Mouse (Mus musculus) liver, embryonic 14.5 days (tissue): Measurements from ENCODE around the gene Prss46. TPM values are rescaled to one million over a fixed set of nuclear protein-coding genes. Genes with fewer than 3 reads are reported as not detected.

Experiments used
- ATAC-seq: fragments of 200-750 bp; cut with Nextera tagmentation; 2 replicates; pipeline ENCODE4 v1.8.0; 2017; ENCODE audit warnings: moderate number of reproducible peaks, mild to moderate bottlenecking, moderate library complexity; ENCODE audit not compliant: insufficient read depth
- DNase-seq, 3 experiments: peaks; one replicate each; pipeline ENCODE4 v3.0.0-alpha.2; 2012 to 2013; ENCODE audit warnings: low read depth in 3 of 3, low spot score in 3 of 3
- H3K27ac ChIP-seq: fragments of 300-500 bp; sonication (generic); 2 replicates; pipeline ENCODE4 v1.5.1; 2014; ENCODE audit warnings: moderate library complexity, mild to moderate bottlenecking, control low read depth, inconsistent platforms
- H3K27me3 ChIP-seq: fragments of 300-500 bp; sonication (generic); 2 replicates; pipeline ENCODE4 v1.6.1; 2014; ENCODE audit warnings: mild to moderate bottlenecking, low read length, moderate library complexity; ENCODE audit not compliant: control insufficient read depth, insufficient read depth
- H3K36me3 ChIP-seq: fragments of 300-500 bp; sonication (generic); replicated peaks from 2 replicates; pipeline ENCODE4 v1.6.1; 2014; ENCODE audit warnings: low read depth; ENCODE audit not compliant: control insufficient read depth, insufficient read depth
- H3K4me1 ChIP-seq, 2 experiments: fragments of 200-500 bp in 1 of 2; fragments of 300-500 bp in 1 of 2; sonication (generic) in 1 of 2; replicated peaks; 2 replicates each; pipeline ENCODE4 v1.6.1; 2012 to 2014; ENCODE audit warnings: antibody characterized with exemption in 1 of 2, inconsistent platforms in 1 of 2, low read length in 1 of 2; ENCODE audit not compliant: control insufficient read depth in 2 of 2, insufficient read depth in 2 of 2
- H3K4me2 ChIP-seq: fragments of 300-500 bp; sonication (generic); 2 replicates; pipeline ENCODE4 v1.6.1; 2014; ENCODE audit warnings: low read depth, mild to moderate bottlenecking, control low read depth, moderate library complexity
- H3K4me3 ChIP-seq, 2 experiments: fragments of 200-500 bp in 1 of 2; fragments of 300-500 bp in 1 of 2; sonication (generic) in 1 of 2; 2 replicates each; pipeline ENCODE4 v1.5.1; 2012 to 2014; ENCODE audit warnings: low read depth in 2 of 2, low read length in 2 of 2, mild to moderate bottlenecking in 2 of 2, control low read depth in 1 of 2, inconsistent platforms in 1 of 2, moderate library complexity in 1 of 2; ENCODE audit not compliant: insufficient read depth in 1 of 2
- H3K9ac ChIP-seq: fragments of 300-500 bp; sonication (generic); replicated peaks from 2 replicates; pipeline ENCODE4 v1.6.1; 2014; ENCODE audit warnings: mild to moderate bottlenecking, control low read depth, moderate library complexity
- H3K9me3 ChIP-seq: fragments of 300-500 bp; sonication (generic); 2 replicates; pipeline ENCODE4 v1.6.1; 2016; ENCODE audit warnings: low read length, mixed read lengths; ENCODE audit not compliant: control insufficient read depth
- CTCF ChIP-seq: IDR thresholded peaks from 2 replicates; pipeline ENCODE4 v1.5.1; 2016; ENCODE audit warnings: antibody characterized with exemption, low read depth, control low read depth
- EP300 ChIP-seq: IDR thresholded peaks from 2 replicates; pipeline ENCODE4 v1.6.1; 2016; ENCODE audit warnings: antibody characterized with exemption, low read depth
- WGBS: fragments of 180-500 bp; shearing (Covaris S2); extraction: QIAGEN DNeasy Blood & Tissue Kit; methylation state at CpG from one replicate; pipeline ENCODE4 v1.1.7; 2014; ENCODE audit not compliant: insufficient replicate concordance; 5-methylcytosine and 5-hydroxymethylcytosine counted together
- polyA plus RNA-seq, 2 experiments: library from polyadenylated mRNA; depleted of rRNA in 1 of 2; stranded (reverse) in 1 of 2; unstranded in 1 of 2; fragments of >200 nt; fragmentation: Nextera tagmentation in 1 of 2; extraction: Ambion mirVana in 1 of 2; gene quantifications; 2 replicates each; pipeline versions ENCODE4 v1.2.1 to v1.2.3; 2012 to 2014

The Prss46 gene
- polyA plus RNA-seq, 2 experiments, result not detected

- Histone ChIP-seq H3K36me3 (no peaks in the 10 kb centered on the region), H3K4me2 (no peak overlapping the region), H3K9ac (no peak overlapping the region), H3K4me1 (peaks cover 0 to 3% of the 10 kb centered on the region in 2 experiments; a peak in 1 of 4 replicates), H3K4me3 (no peak overlapping the region), H3K9me3 (no peaks in the 10 kb centered on the region), H3K27me3 (no peaks in the 10 kb centered on the region), H3K27ac (no peak overlapping the region)
- DNase-seq, result no peak
- ATAC-seq, result no peak
- WGBS, result 64% methylated on average over 3 of the region's 3 CpGs
- no peak for TF ChIP-seq EP300
Measured at GRCm38 (mm10) chr9:110892552-110892951, 48.2 kb downstream of the Prss46 start.

- H3K4me2 ChIP-seq, result no peak overlapping the region
- no peaks in the 10 kb centered on the region for H3K27me3 ChIP-seq
- 33% methylated on average over 10 of the region's 10 CpGs for WGBS
- ATAC-seq (no peak), DNase-seq (no peak)
- no peaks in the 10 kb centered on the region for H3K9me3 ChIP-seq
- H3K36me3 ChIP-seq, result no peaks in the 10 kb centered on the region
- peaks cover 0 to 3% of the 10 kb centered on the region in 2 experiments; a peak in 1 of 4 replicates for H3K4me1 ChIP-seq
- H3K27ac ChIP-seq, result no peak overlapping the region
- H3K9ac ChIP-seq, result no peak overlapping the region
- no peak overlapping the region for H3K4me3 ChIP-seq
- TF ChIP-seq EP300, result no peak
- TF ChIP-seq CTCF, result no peak
Measured at GRCm38 (mm10) chr9:110893429-110893828, 49.1 kb downstream of the Prss46 start.

DNA sequence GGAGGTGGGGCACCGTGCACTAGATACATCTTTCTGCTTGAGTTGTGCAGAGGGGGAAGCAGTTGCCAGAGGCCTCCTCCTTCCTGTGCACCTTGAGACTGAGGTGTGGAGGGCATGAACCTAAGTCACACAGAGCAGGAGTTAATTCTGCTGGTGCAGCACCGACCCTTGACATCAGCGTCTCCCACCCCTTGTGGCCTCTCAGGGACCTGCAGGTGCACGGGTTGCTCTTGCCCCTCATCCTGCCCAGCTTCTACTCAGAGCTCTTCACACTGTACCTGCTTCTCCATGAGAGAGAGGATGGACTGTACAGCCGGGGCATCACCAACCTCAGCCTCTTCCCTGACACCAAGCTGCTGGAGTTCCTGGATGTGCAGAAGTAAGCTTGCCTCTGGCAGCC is 51.2 kb downstream of the Prss46 start:
- no peaks in the 10 kb centered on the region for H3K36me3 ChIP-seq
- DNase-seq (no peak), ATAC-seq (no peak)
- H3K9ac ChIP-seq, result no peak overlapping the region
- H3K4me2 ChIP-seq, result no peak overlapping the region
- no peak overlapping the region for H3K4me3 ChIP-seq
- no peaks in the 10 kb centered on the region for H3K9me3 ChIP-seq
- 32% methylated on average over 5 of the region's 5 CpGs for WGBS
- TF ChIP-seq EP300 (no peak), CTCF (peak; percentile 32; the same call in 1 of the 2 replicates)
- H3K4me1 ChIP-seq, result no peaks in the 10 kb centered on the region
- no peak overlapping the region for H3K27ac ChIP-seq
- no peaks in the 10 kb centered on the region for H3K27me3 ChIP-seq

GRCm38 (mm10) chr9:110895994-110896393 is 51.7 kb downstream of the Prss46 start:
- TF ChIP-seq CTCF (no peak), EP300 (no peak)
- no peaks in the 10 kb centered on the region for H3K36me3 ChIP-seq
- no peaks in the 10 kb centered on the region for H3K27me3 ChIP-seq
- no peaks in the 10 kb centered on the region for H3K4me1 ChIP-seq
- H3K9ac ChIP-seq, result no peak overlapping the region
- DNase-seq (no peak), ATAC-seq (no peak)
- H3K9me3 ChIP-seq, result no peaks in the 10 kb centered on the region
- WGBS, result 30% methylated on average over 7 of the region's 7 CpGs
- H3K27ac ChIP-seq, result no peak overlapping the region
- H3K4me2 ChIP-seq, result no peak overlapping the region
- no peak overlapping the region for H3K4me3 ChIP-seq

GRCm38 (mm10) chr9:110896595-110896994 is 52.3 kb downstream of the Prss46 start:
- DNase-seq (no peak), ATAC-seq (no peak; the same call in 1 of the 2 replicates)
- Histone ChIP-seq H3K4me3 (no peak overlapping the region), H3K4me1 (no peaks in the 10 kb centered on the region), H3K9me3 (no peaks in the 10 kb centered on the region), H3K9ac (no peak overlapping the region), H3K4me2 (no peak overlapping the region), H3K27ac (no peak overlapping the region), H3K27me3 (no peaks in the 10 kb centered on the region), H3K36me3 (no peaks in the 10 kb centered on the region)
- 4% methylated on average over 6 of the region's 6 CpGs for WGBS
- no peak for TF ChIP-seq CTCF
- no peak for TF ChIP-seq EP300
